Mouse (Mus musculus): ENCODE data around the gene Taf5l. TPM values are rescaled to one million over a fixed set of nuclear protein-coding genes. Genes with fewer than 3 reads are reported as not detected.
A peak's percentile ranks its signal among the peaks of the same experiment; 100 is the strongest.

The Taf5l gene
- 13.2 and 16.7 TPM in 2 replicates for polyA plus RNA-seq (2011; ENCODE audit: insufficient read depth, insufficient read length, low replicate concordance, missing spikeins)

GRCm38 (mm10) chr8:124021237-124022227 is at the start of gene Taf5l, which contains the start of gene Urb2:
Taf5l (minus strand) TSS chr8:124021397.
Urb2 (plus strand) TSS chr8:124021508.
- peaks cover 5% of the 10 kb centered on the region; the same call in 1 of the 2 replicates for H3K4me1 ChIP-seq (ENCODE audit: control insufficient read depth, insufficient read depth, low read length)
- TF ChIP-seq CTCF (IDR thresholded peaks at IDR 0.05; ENCODE audit: control insufficient read depth, insufficient read depth, low read length): no peak
- peak; percentile 70; the same call in 1 of the 2 replicates for TF ChIP-seq POLR2A (IDR thresholded peaks at IDR 0.05; ENCODE audit: borderline replicate concordance, control insufficient read depth, low read depth, low read length)
- H3K27ac ChIP-seq (ENCODE audit: control insufficient read depth, insufficient read depth, low read depth, low read length, poor library complexity): peak within 1 kb of the TSS; percentile 97
- H3K4me3 ChIP-seq (replicated peaks; ENCODE audit: control insufficient read depth, low read depth, low read length): peak within 1 kb of the TSS; percentile 93
- under 1% methylated on average over 67 of the region's 74 CpGs for WGBS

- Histone ChIP-seq H3K4me1 (ENCODE audit: control insufficient read depth, insufficient read depth, low read length) (no peaks in the 10 kb centered on the region; the same call in 1 of the 2 replicates), H3K4me3 (replicated peaks; ENCODE audit: control insufficient read depth, low read depth, low read length) (no peak overlapping the region), H3K27ac (ENCODE audit: control insufficient read depth, insufficient read depth, low read depth, low read length, poor library complexity) (no peak overlapping the region)
- 5% methylated on average over 18 of the region's 18 CpGs for WGBS
- TF ChIP-seq POLR2A (IDR thresholded peaks at IDR 0.05; ENCODE audit: borderline replicate concordance, control insufficient read depth, low read depth, low read length): no peak
- TF ChIP-seq CTCF (IDR thresholded peaks at IDR 0.05; ENCODE audit: control insufficient read depth, insufficient read depth, low read length): no peak
Measured at GRCm38 (mm10) chr8:124070363-124071324, 49.4 kb upstream of the Taf5l start.

GRCm38 (mm10) chr8:124067059-124067750 is 46.0 kb upstream of the Taf5l start:
- TF ChIP-seq CTCF (IDR thresholded peaks at IDR 0.05; ENCODE audit: control insufficient read depth, insufficient read depth, low read length) (no peak), POLR2A (IDR thresholded peaks at IDR 0.05; ENCODE audit: borderline replicate concordance, control insufficient read depth, low read depth, low read length) (no peak)
- no peaks in the 10 kb centered on the region; the same call in 1 of the 2 replicates for H3K4me1 ChIP-seq (ENCODE audit: control insufficient read depth, insufficient read depth, low read length)
- H3K27ac ChIP-seq (ENCODE audit: control insufficient read depth, insufficient read depth, low read depth, low read length, poor library complexity): no peak overlapping the region
- no peak overlapping the region for H3K4me3 ChIP-seq (replicated peaks; ENCODE audit: control insufficient read depth, low read depth, low read length)
- 46% methylated on average over 4 of the region's 4 CpGs for WGBS

DNA sequence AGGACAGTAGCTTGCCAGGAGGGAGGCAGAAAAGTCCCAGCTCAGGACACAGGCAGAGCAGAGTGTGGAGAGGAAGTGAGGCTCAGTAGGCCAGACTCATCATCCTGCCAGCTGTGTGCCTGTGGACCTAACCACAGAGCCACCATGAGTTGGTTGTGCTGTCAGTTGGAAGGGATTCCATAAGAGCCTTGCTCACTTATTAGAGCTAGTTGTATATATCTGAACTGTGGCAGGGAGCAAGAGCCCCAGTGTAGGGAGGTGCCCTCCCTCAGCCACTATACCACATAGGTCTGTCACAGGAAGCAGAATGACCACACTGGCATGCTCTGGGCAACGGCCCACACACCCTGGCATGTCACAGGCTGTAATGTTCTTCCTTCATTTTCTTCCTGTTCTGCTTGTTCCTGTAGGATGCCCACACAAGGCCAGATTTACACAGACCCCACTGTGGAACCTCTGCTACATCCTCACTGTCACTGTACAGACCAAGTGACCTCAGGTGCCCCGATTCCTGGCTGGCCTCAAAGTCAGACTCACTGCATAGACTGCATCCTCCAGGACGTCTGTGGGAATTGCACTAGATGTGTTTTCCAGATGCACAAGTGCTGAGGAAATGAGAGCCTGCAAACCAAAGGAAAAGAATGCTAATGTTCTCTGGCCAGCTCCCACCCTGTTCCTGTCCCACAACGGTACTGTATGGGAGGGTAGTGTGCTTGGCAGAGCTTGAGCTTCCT is 45.3 kb upstream of the Taf5l start:
- H3K4me1 ChIP-seq (ENCODE audit: control insufficient read depth, insufficient read depth, low read length): no peaks in the 10 kb centered on the region; the same call in 1 of the 2 replicates
- 3% methylated on average over 4 of the region's 4 CpGs for WGBS
- H3K4me3 ChIP-seq (replicated peaks; ENCODE audit: control insufficient read depth, low read depth, low read length): no peak overlapping the region
- TF ChIP-seq CTCF (IDR thresholded peaks at IDR 0.05; ENCODE audit: control insufficient read depth, insufficient read depth, low read length) (no peak), POLR2A (IDR thresholded peaks at IDR 0.05; ENCODE audit: borderline replicate concordance, control insufficient read depth, low read depth, low read length) (no peak)
- H3K27ac ChIP-seq (ENCODE audit: control insufficient read depth, insufficient read depth, low read depth, low read length, poor library complexity): no peak overlapping the region

DNA sequence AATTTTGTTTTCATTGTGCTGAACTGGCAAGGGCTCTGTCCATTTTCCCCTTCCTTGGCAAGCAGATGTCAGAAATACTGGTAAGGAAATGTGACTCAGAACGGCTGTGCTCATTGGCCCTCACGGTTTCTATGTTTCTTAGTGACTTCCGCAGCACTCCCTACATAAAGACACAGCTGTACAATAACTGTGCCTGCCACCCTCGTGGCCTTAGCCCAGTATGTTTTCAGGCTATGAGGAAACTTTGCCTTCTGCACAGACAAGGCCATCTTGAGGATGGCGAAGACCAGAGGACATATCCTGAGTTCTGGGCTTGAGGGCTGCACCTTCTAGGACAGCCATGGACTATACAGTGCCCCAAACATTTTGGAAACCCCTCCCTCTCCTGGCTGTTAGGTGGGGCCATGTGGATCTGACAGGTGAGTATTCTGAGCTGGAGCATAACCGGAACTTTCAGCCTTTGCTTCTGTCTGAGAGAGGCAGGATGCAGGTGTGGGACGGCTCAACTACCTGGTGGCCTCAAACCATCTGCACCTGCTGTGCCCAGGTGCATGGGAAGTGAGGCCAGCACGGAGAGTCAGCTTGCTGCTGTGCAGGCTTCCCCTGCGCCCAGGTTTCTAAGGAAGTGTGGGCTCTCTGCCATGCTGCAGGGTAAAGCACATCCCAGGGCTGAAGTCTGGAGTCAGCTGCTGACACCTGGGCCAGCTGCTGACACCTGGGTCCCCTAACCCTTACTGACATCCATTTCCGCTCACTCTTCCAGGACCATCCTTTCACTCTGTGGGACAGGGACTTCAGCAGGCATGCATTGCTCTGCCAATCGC is 35.8 kb upstream of the Taf5l start:
- WGBS: 53% methylated on average over 11 of the region's 11 CpGs
- H3K4me3 ChIP-seq (replicated peaks; ENCODE audit: control insufficient read depth, low read depth, low read length): no peak overlapping the region
- TF ChIP-seq CTCF (IDR thresholded peaks at IDR 0.05; ENCODE audit: control insufficient read depth, insufficient read depth, low read length) (no peak), POLR2A (IDR thresholded peaks at IDR 0.05; ENCODE audit: borderline replicate concordance, control insufficient read depth, low read depth, low read length) (no peak)
- H3K27ac ChIP-seq (ENCODE audit: control insufficient read depth, insufficient read depth, low read depth, low read length, poor library complexity): no peak overlapping the region
- H3K4me1 ChIP-seq (ENCODE audit: control insufficient read depth, insufficient read depth, low read length): no peaks in the 10 kb centered on the region

- Histone ChIP-seq H3K4me3 (replicated peaks; ENCODE audit: control insufficient read depth, low read depth, low read length) (no peak overlapping the region), H3K4me1 (ENCODE audit: control insufficient read depth, insufficient read depth, low read length) (no peaks in the 10 kb centered on the region), H3K27ac (ENCODE audit: control insufficient read depth, insufficient read depth, low read depth, low read length, poor library complexity) (no peak overlapping the region)
- 67% methylated on average over 4 of the region's 4 CpGs for WGBS
- TF ChIP-seq CTCF (IDR thresholded peaks at IDR 0.05; ENCODE audit: control insufficient read depth, insufficient read depth, low read length) (no peak), POLR2A (IDR thresholded peaks at IDR 0.05; ENCODE audit: borderline replicate concordance, control insufficient read depth, low read depth, low read length) (no peak)
Measured at GRCm38 (mm10) chr8:124052568-124052967, 31.4 kb upstream of the Taf5l start.

Measured in bone marrow, adult 2 months (tissue).